Mouse (Mus musculus): ENCODE measurements around the gene Sec24c.
A peak's percentile ranks its signal among the peaks of the same experiment; 100 is the strongest.
"Not testable (repeated sequence)": the region's sequence is repeated elsewhere in the genome, so short reads cannot be mapped to it uniquely, and the experiment has no call there.

Sec24c gene

GRCm38 (mm10) chr14:20674064-20674833 is at the start of gene Sec24c:
Gene Sec24c (plus strand): TSS chr14:20674308.
- DNase-seq (ENCODE audit: low spot score), result peak; percentile 100

GRCm38 (mm10) chr14:20626447-20626846 is 47.7 kb upstream of the Sec24c start:
- DNase-seq (ENCODE audit: low spot score), result no peak

GRCm38 (mm10) chr14:20626971-20627370 is 47.1 kb upstream of the Sec24c start:
- no peak for DNase-seq (ENCODE audit: low spot score)

GRCm38 (mm10) chr14:20631253-20631652 is 42.9 kb upstream of the Sec24c start:
- DNase-seq (ENCODE audit: low spot score), result no peak

GRCm38 (mm10) chr14:20635546-20635945 is 38.6 kb upstream of the Sec24c start:
- no peak for DNase-seq (ENCODE audit: low spot score)

- not testable (repeated sequence) for DNase-seq (ENCODE audit: low spot score)
These were observed 37.1 kb upstream of the Sec24c start for GRCm38 (mm10) chr14:20636968-20637367.

GRCm38 (mm10) chr14:20637818-20638574 is 36.1 kb upstream of the Sec24c start:
- no peak for DNase-seq (ENCODE audit: low spot score)

GRCm38 (mm10) chr14:20638702-20639101 is 35.4 kb upstream of the Sec24c start:
- no peak for DNase-seq (ENCODE audit: low spot score)

- DNase-seq (ENCODE audit: low spot score), result peak; percentile 57
These were observed 34.0 kb upstream of the Sec24c start for GRCm38 (mm10) chr14:20639918-20640619.

- DNase-seq (ENCODE audit: low spot score), result peak; percentile 99
These were observed 33.3 kb upstream of the Sec24c start, which contains the start of gene Usp54 for GRCm38 (mm10) chr14:20640644-20641437. Gene Usp54 (minus strand): TSS chr14:20641063.

GRCm38 (mm10) chr14:20641438-20641875 is 32.7 kb upstream of the Sec24c start:
- peak; percentile 53 for DNase-seq (ENCODE audit: low spot score)

GRCm38 (mm10) chr14:20645547-20645946 is 28.6 kb upstream of the Sec24c start:
- peak; percentile 28 for DNase-seq (ENCODE audit: low spot score)

GRCm38 (mm10) chr14:20646381-20646780 is 27.7 kb upstream of the Sec24c start:
- no peak for DNase-seq (ENCODE audit: low spot score)

- DNase-seq (ENCODE audit: low spot score), result no peak
These were observed 23.1 kb upstream of the Sec24c start for GRCm38 (mm10) chr14:20651000-20651399.

- DNase-seq (ENCODE audit: low spot score), result no peak
These were observed 22.3 kb upstream of the Sec24c start for GRCm38 (mm10) chr14:20651722-20652256.

- no peak for DNase-seq (ENCODE audit: low spot score)
These were observed 19.3 kb upstream of the Sec24c start for GRCm38 (mm10) chr14:20654690-20655421.

GRCm38 (mm10) chr14:20655731-20656130 is 18.4 kb upstream of the Sec24c start:
- DNase-seq (ENCODE audit: low spot score), result no peak

- no peak for DNase-seq (ENCODE audit: low spot score)
These were observed 17.7 kb upstream of the Sec24c start, which contains the start of gene Myoz1 for GRCm38 (mm10) chr14:20656361-20656760. Gene Myoz1 (minus strand): TSS chr14:20656540.

- DNase-seq (ENCODE audit: low spot score), result peak; percentile 78
These were observed 15.8 kb upstream of the Sec24c start for GRCm38 (mm10) chr14:20658326-20658725.

GRCm38 (mm10) chr14:20658902-20659301 is 15.2 kb upstream of the Sec24c start:
- no peak for DNase-seq (ENCODE audit: low spot score)

GRCm38 (mm10) chr14:20659687-20660086 is 14.4 kb upstream of the Sec24c start:
- DNase-seq (ENCODE audit: low spot score), result no peak
